ENCODE assay signal across 30 mouse cellular contexts in the genomic region with DNA sequence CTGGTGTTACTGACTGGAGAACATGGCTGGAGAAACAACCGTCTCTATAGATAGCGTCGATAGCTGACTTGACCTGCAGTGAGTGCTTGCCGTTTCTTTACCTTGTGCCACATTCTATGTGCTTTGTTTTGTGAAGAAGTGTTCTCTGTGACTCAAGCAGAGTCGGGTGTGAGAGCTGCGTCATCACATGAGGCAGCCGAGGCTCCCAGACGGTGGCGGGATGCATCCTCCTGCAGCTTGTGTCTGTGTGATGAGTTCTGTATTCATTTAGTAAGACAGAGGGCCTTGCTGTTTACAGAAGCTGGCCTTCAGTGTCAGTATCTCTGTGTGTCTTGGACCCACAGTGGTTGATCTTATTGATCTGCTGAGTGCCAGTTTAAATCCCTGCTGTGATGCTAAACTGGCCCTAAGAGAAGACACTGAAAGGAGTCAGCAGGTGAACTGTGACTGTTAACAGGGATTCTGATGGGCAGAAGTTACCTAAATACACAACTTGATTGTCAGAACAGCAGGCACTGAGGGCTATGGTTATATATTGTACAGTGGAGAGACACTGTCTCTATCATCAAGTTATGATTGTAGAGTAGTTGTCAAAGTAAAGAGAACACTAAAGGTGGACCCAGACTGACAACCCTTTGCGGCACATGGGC. TPM values are rescaled to one million over a fixed set of nuclear protein-coding genes. Genes with fewer than 3 reads are reported as not detected.
DNase-seq lines count a peak whose midpoint lies in the region; ATAC-seq and TF ChIP-seq lines count a peak whose summit lies in the region.
"Had no signal": no experiment of that assay in that cellular context is flagged by ENCODE, and none has a peak within 500 bp of the region (broad histone marks: within the 10 kb centered on the region; RNA-seq: fewer than 3 reads in every experiment).

No protein-coding gene starts in this region.

- peaks cover 3% of the 10 kb centered on the region; the same call in 1 of the 2 replicates for H3K79me2 ChIP-seq in liver, adult 2 months (ENCODE audit: control insufficient read depth, insufficient read depth, low read length)

- no peak overlapping the region for H3K4me2 ChIP-seq in liver, postnatal 0 days (ENCODE audit: low read depth, low read length)
- no peak overlapping the region for H3K4me2 ChIP-seq in forebrain, embryonic 15.5 days (replicated peaks)
- H3K4me2 ChIP-seq: forebrain, embryonic 13.5 days; intestine, embryonic 15.5 days; limb, embryonic 13.5 days; liver, embryonic 12.5 days had no signal

- no peaks in the 10 kb centered on the region for H3K27me3 ChIP-seq in liver, adult 2 months (ENCODE audit: control insufficient read depth, insufficient read depth, low read length)
- no peaks in the 10 kb centered on the region for H3K27me3 ChIP-seq in liver, postnatal 0 days (ENCODE audit: insufficient read depth, low read length)
- no peaks in the 10 kb centered on the region for H3K27me3 ChIP-seq in forebrain, embryonic 15.5 days
- H3K27me3 ChIP-seq: forebrain, embryonic 13.5 days; intestine, embryonic 15.5 days; limb, embryonic 13.5 days; liver, embryonic 12.5 days; megakaryocyte, embryonic 14.5 days had no signal

- peaks cover 4% of the 10 kb centered on the region; the same call in 1 of the 2 replicates for H3K36me3 ChIP-seq in liver, adult 2 months (ENCODE audit: control insufficient read depth, insufficient read depth, low read length)
- H3K36me3 ChIP-seq in liver, postnatal 0 days (replicated peaks; ENCODE audit: insufficient read depth, low read length), result no peaks in the 10 kb centered on the region
- no peaks in the 10 kb centered on the region for H3K36me3 ChIP-seq in ES-E14 (ENCODE audit: control insufficient read depth, insufficient read depth, low read length, poor library complexity, severe bottlenecking)
- H3K36me3 ChIP-seq in forebrain, embryonic 15.5 days, result no peaks in the 10 kb centered on the region
- H3K36me3 ChIP-seq: intestine, embryonic 15.5 days; limb, embryonic 13.5 days had no signal

- no peak for TF ChIP-seq CTCF in liver, adult 2 months (IDR thresholded peaks at IDR 0.05; ENCODE audit: low read depth, low read length)
- TF ChIP-seq CTCF in liver, postnatal 0 days (IDR thresholded peaks at IDR 0.05; ENCODE audit: low read depth), result no peak

- no peak overlapping the region for H3K27ac ChIP-seq in liver, adult 2 months (replicated peaks; ENCODE audit: insufficient read depth, low read depth, low read length)
- no peak overlapping the region for H3K27ac ChIP-seq in liver, postnatal 0 days (ENCODE audit: low read depth)
- no peak overlapping the region for H3K27ac ChIP-seq in ES-E14 (ENCODE audit: insufficient read depth, low read depth, low read length, poor library complexity, severe bottlenecking)
- H3K27ac ChIP-seq in forebrain, embryonic 15.5 days (replicated peaks), result no peak overlapping the region
- H3K27ac ChIP-seq: forebrain, embryonic 13.5 days; gastrocnemius, adult 2 months; heart, adult 2 months; intestine, embryonic 15.5 days; limb, embryonic 13.5 days; liver, embryonic 12.5 days; stomach, postnatal 0 days had no signal

- DNase-seq in heart, adult 11 months, result peak; percentile 34
- DNase-seq in heart, adult 8-10 months (ENCODE audit: low spot score), result no peak
- peak; percentile 34 for DNase-seq in liver, adult 2 months (ENCODE audit: extremely low read depth, low read depth, low spot score)
- no peak for DNase-seq in liver, postnatal 0 days
- DNase-seq in ES-E14 (ENCODE audit: low read depth, low spot score), result peak; percentile 25
- peak; percentile 67 for DNase-seq in brain, adult 2 months (ENCODE audit: low read depth, low spot score)
- DNase-seq: adrenal gland, postnatal 10 days; cerebellum, adult 8-10 months; cerebellum, postnatal 25 days; gastrocnemius, adult 2 months; gastrocnemius, postnatal 36 days; heart, adult 2 months; kidney, adult 9 months; kidney, postnatal 10 days; lung, adult 18-20 months; lung, postnatal 4 days; midbrain, embryonic 14.5 days; right cerebral cortex, postnatal 4 days; thymus, adult 2 months; thymus, postnatal 4 days had no signal

- no peaks in the 10 kb centered on the region for H3K4me1 ChIP-seq in liver, adult 2 months (ENCODE audit: control insufficient read depth, insufficient read depth, low read length)
- H3K4me1 ChIP-seq in liver, postnatal 0 days (ENCODE audit: insufficient read depth), result 0 out of 2 replicates have a peak, but pooled peaks cover 3% of the 10 kb centered on the region
- peaks cover 0 to 12% of the 10 kb centered on the region in 2 experiments; a peak in 2 of 4 replicates for H3K4me1 ChIP-seq in ES-E14 (ENCODE audit: control insufficient read depth in 2 of 2, insufficient read depth in 2 of 2, low read length in 2 of 2, poor library complexity in 1 of 2)
- H3K4me1 ChIP-seq in forebrain, embryonic 15.5 days, result no peaks in the 10 kb centered on the region
- H3K4me1 ChIP-seq: intestine, embryonic 15.5 days; limb, embryonic 13.5 days had no signal

- no peak for TF ChIP-seq EP300 in liver, postnatal 0 days (IDR thresholded peaks at IDR 0.05; ENCODE audit: low read depth)

- H3K4me3 ChIP-seq in liver, adult 2 months (ENCODE audit: insufficient read depth, low read depth, low read length), result no peak overlapping the region
- no peak overlapping the region for H3K4me3 ChIP-seq in liver, postnatal 0 days (ENCODE audit: low read depth, low read length)
- H3K4me3 ChIP-seq in ES-E14 (ENCODE audit: insufficient read depth in 1 of 2, low read depth in 1 of 2, low read length in 2 of 2, poor library complexity in 1 of 2, severe bottlenecking in 1 of 2), result no peak overlapping the region
- H3K4me3 ChIP-seq in forebrain, embryonic 15.5 days, result no peak overlapping the region
- H3K4me3 ChIP-seq: forebrain, embryonic 13.5 days; gastrocnemius, adult 2 months; heart, adult 2 months; intestine, embryonic 15.5 days; limb, embryonic 13.5 days; liver, embryonic 12.5 days; megakaryocyte, embryonic 14.5 days had no signal

- TF ChIP-seq POLR2A in liver, adult 2 months (IDR thresholded peaks at IDR 0.05; ENCODE audit: extremely low read depth, insufficient read depth, low read length), result no peak

- in situ Hi-C loops in ES-E14 (cut with MboI; ENCODE audit: low sequenced_read_pairs in 2 of 2, unreplicated experiment in 2 of 2), result no loop called here

- ATAC-seq in liver, postnatal 0 days, result no peak
- no peak for ATAC-seq in forebrain, embryonic 15.5 days (replicated peaks)
- ATAC-seq: CD4-positive, CD25-positive, alpha-beta regulatory T cell, adult 4 months; forebrain, embryonic 13.5 days; hindbrain, embryonic 16.5 days; intestine, embryonic 15.5 days; liver, embryonic 12.5 days; lung, postnatal 0 days had no signal

- H3K9ac ChIP-seq in liver, adult 2 months (ENCODE audit: low read depth, low read length), result no peak overlapping the region
- H3K9ac ChIP-seq in liver, postnatal 0 days (replicated peaks), result no peak overlapping the region
- no peak overlapping the region for H3K9ac ChIP-seq in ES-E14 (ENCODE audit: insufficient read depth, low read depth, low read length, poor library complexity, severe bottlenecking)
- no peak overlapping the region for H3K9ac ChIP-seq in forebrain, embryonic 15.5 days (replicated peaks)
- H3K9ac ChIP-seq: forebrain, embryonic 13.5 days; intestine, embryonic 15.5 days; limb, embryonic 13.5 days; liver, embryonic 12.5 days had no signal

- H3K9me3 ChIP-seq in liver, postnatal 0 days (ENCODE audit: low read length), result no peaks in the 10 kb centered on the region
- H3K9me3 ChIP-seq in ES-E14 (ENCODE audit: control insufficient read depth, insufficient read depth, low read depth, low read length), result no peaks in the 10 kb centered on the region
- no peaks in the 10 kb centered on the region for H3K9me3 ChIP-seq in forebrain, embryonic 15.5 days
- H3K9me3 ChIP-seq: forebrain, embryonic 13.5 days; intestine, embryonic 15.5 days; limb, embryonic 13.5 days; liver, embryonic 12.5 days; megakaryocyte, embryonic 14.5 days had no signal

- WGBS in liver, adult 2 months, result 69% methylated on average over 10 of the region's 10 CpGs
- WGBS in liver, postnatal 0 days (ENCODE audit: insufficient replicate concordance), result 63% methylated on average over 10 of the region's 10 CpGs
- WGBS in forebrain, embryonic 15.5 days, result 35% methylated on average over 10 of the region's 10 CpGs

TF ChIP-seq in ES-E14, 5 proteins besides CTCF, POLR2A, EP300 and RAD21:
- TF ChIP-seq HCFC1 (IDR thresholded peaks at IDR 0.05; ENCODE audit: borderline replicate concordance, insufficient read depth, low read length), result no peak
- TF ChIP-seq MAFK (IDR thresholded peaks at IDR 0.05; ENCODE audit: insufficient read depth, low read depth, low read length), result no peak
- no peak for TF ChIP-seq ZNF384 (IDR thresholded peaks at IDR 0.05; ENCODE audit: low read depth, low read length)
- TF ChIP-seq CHD2 (IDR thresholded peaks at IDR 0.05; ENCODE audit: low read depth, low read length), result no peak
- no peak for TF ChIP-seq ZC3H11A (IDR thresholded peaks at IDR 0.05; ENCODE audit: borderline replicate concordance, low read depth, low read length)

RNA-seq across cellular contexts. Expression of gene Pigk, which starts 21.8 kb away (rescaled TPM):
- total RNA-seq in heart, adult 8-10 months (2022), result 10 to 100 TPM; 21.7 to 26.6 (median 23.0) TPM
- total RNA-seq in liver, adult 2 months (2014; rRNA removed), result 23.7 and 27.1 TPM in 2 replicates
- polyA plus RNA-seq in liver, adult 2 months (2012; rRNA removed), result 13.9 and 14.1 TPM in 2 replicates
- polyA plus RNA-seq in liver, postnatal 0 days (2015; fragmentation: Nextera tagmentation; extraction: Ambion mirVana), result 22.2 and 23.8 TPM in 2 replicates
- total RNA-seq in ES-E14 (2012; rRNA removed), result 43.4 and 44.6 TPM in 2 replicates
- 31.0 and 32.1 TPM in 2 replicates for polyA plus RNA-seq in forebrain, embryonic 15.5 days (2015; fragmentation: Nextera tagmentation; extraction: Ambion mirVana)

Comparison
In these comparisons a context has a peak if more than half of its experiments do, and no peak if none do; other contexts are left out.
1. DNase-seq: peak in heart, adult 11 months (single experiment), liver, adult 2 months (single experiment), ES-E14 (single experiment) and brain, adult 2 months (single experiment); none in heart, adult 8-10 months (single experiment) and liver, postnatal 0 days (single experiment).